Mouse (Mus musculus) embryonic facial prominence, embryonic 11.5 days (tissue): ENCODE results near the gene Speer4d. TPM values are rescaled to one million over a fixed set of nuclear protein-coding genes. Genes with fewer than 3 reads are reported as not detected.
"Not testable (repeated sequence)": the region's sequence is repeated elsewhere in the genome, so short reads cannot be mapped to it uniquely, and the experiment has no call there.

Experiments
- ATAC-seq: fragments of 200-750 bp; cut with Nextera tagmentation; replicated peaks from 2 replicates; pipeline ENCODE4 v1.8.0; 2017; ENCODE audit warnings: low read depth; ENCODE audit not compliant: insufficient number of reproducible peaks, low FRiP score, low TSS enrichment
- DNase-seq: peaks from one replicate; pipeline ENCODE4 v3.0.0-alpha.2; 2015; ENCODE audit warnings: low spot score
- H3K27ac ChIP-seq: fragments of 300-500 bp; sonication (generic); replicated peaks from 2 replicates; pipeline ENCODE4 v1.5.1; 2014; ENCODE audit warnings: mild to moderate bottlenecking, low read depth, low read length, control low read depth
- H3K27me3 ChIP-seq: fragments of 300-500 bp; sonication (generic); 2 replicates; pipeline ENCODE4 v1.6.1; 2014; ENCODE audit warnings: mild to moderate bottlenecking, low read length, moderate library complexity, mixed read lengths; ENCODE audit not compliant: control insufficient read depth, insufficient read depth
- H3K36me3 ChIP-seq: fragments of 300-500 bp; sonication (generic); replicated peaks from 2 replicates; pipeline ENCODE4 v1.6.1; 2014; ENCODE audit warnings: low read depth, mild to moderate bottlenecking, low read length, moderate library complexity, mixed read lengths; ENCODE audit not compliant: control insufficient read depth, insufficient read depth
- H3K4me1 ChIP-seq: fragments of 300-500 bp; sonication (generic); 2 replicates; pipeline ENCODE4 v1.6.1; 2014; ENCODE audit warnings: low read length, mixed read lengths; ENCODE audit not compliant: control insufficient read depth, insufficient read depth
- H3K4me2 ChIP-seq: fragments of 300-500 bp; sonication (generic); 2 replicates; pipeline ENCODE4 v1.6.1; 2014; ENCODE audit warnings: low read depth, mild to moderate bottlenecking, control low read depth, low read length, moderate library complexity
- H3K4me3 ChIP-seq: fragments of 300-500 bp; sonication (generic); 2 replicates; pipeline ENCODE4 v1.5.1; 2014; ENCODE audit warnings: low read depth, low read length, control low read depth
- H3K9ac ChIP-seq: fragments of 300-500 bp; sonication (generic); replicated peaks from 2 replicates; pipeline ENCODE4 v1.6.1; 2014; ENCODE audit warnings: mild to moderate bottlenecking, control low read depth, low read length
- H3K9me3 ChIP-seq: fragments of 300-500 bp; sonication (generic); replicated peaks from 2 replicates; pipeline ENCODE4 v1.6.1; 2016; ENCODE audit warnings: mild to moderate bottlenecking, low read length, inconsistent platforms, mixed read lengths; ENCODE audit not compliant: control insufficient read depth
- WGBS: fragments of 180-500 bp; shearing (Covaris S2); extraction: QIAGEN DNeasy Blood & Tissue Kit; methylation state at CpG from one replicate; pipeline ENCODE4 v1.1.7; 2014; 5-methylcytosine and 5-hydroxymethylcytosine counted together
- polyA plus RNA-seq: library from polyadenylated mRNA; unstranded; fragments of >200 nt; fragmentation: Nextera tagmentation; extraction: Ambion mirVana; gene quantifications from 2 replicates; pipeline ENCODE4 v1.2.1, GENCODE M21; 2014

The Speer4d gene
- polyA plus RNA-seq, 1 experiment from 2014 or later: not detected

GRCm38 (mm10) chr5:15670789-15671188, 51.9 kb downstream of the Speer4d start:
- not testable (repeated sequence) for H3K27ac ChIP-seq, H3K4me1 ChIP-seq, H3K27me3 ChIP-seq, H3K9me3 ChIP-seq, H3K36me3 ChIP-seq, H3K9ac ChIP-seq, H3K4me2 ChIP-seq, DNase-seq, H3K4me3 ChIP-seq
- ATAC-seq: peak; percentile 52; the same call in 1 of the 2 replicates
- 87% methylated on average over 7 of the region's 18 CpGs for WGBS

Other genes starting within 250 kb of the Speer4d start
- gene Gm21149, start 142.5 kb upstream of the Speer4d start, polyA plus RNA-seq: not detected in 2 replicates
- gene Gm21190, start 89.8 kb upstream of the Speer4d start, polyA plus RNA-seq: not detected in 2 replicates
- gene Gm21083, start 41.7 kb upstream of the Speer4d start, polyA plus RNA-seq: not detected in 2 replicates
- not detected in 2 replicates for gene 4930572O03Rik, start 38.0 kb downstream of the Speer4d start, polyA plus RNA-seq
- not detected in 2 replicates for gene Speer4c, start 95.2 kb downstream of the Speer4d start, polyA plus RNA-seq